Mouse (Mus musculus) stomach, embryonic 15.5 days (tissue): Measurements from ENCODE around the gene Dgkg. TPM values are rescaled to one million over a fixed set of nuclear protein-coding genes. Genes with fewer than 3 reads are reported as not detected.

ENCODE experiments used
- ATAC-seq: fragments of 200-750 bp; cut with Nextera tagmentation; 2 replicates; pipeline ENCODE4 v1.8.0; 2017; ENCODE audit warnings: low read depth, moderate number of reproducible peaks, moderate TSS enrichment; ENCODE audit not compliant: insufficient read depth, low FRiP score
- H3K27ac ChIP-seq: fragments of 300-500 bp; sonication (generic); 2 replicates; pipeline ENCODE4 v1.5.1; 2015; ENCODE audit warnings: mild to moderate bottlenecking, inconsistent platforms
- H3K27me3 ChIP-seq: fragments of 300-500 bp; sonication (generic); replicated peaks from 2 replicates; pipeline ENCODE4 v1.6.1; 2015; ENCODE audit warnings: inconsistent platforms
- H3K36me3 ChIP-seq: fragments of 300-500 bp; sonication (generic); 2 replicates; pipeline ENCODE4 v1.6.1; 2015; ENCODE audit warnings: inconsistent platforms
- H3K4me1 ChIP-seq: fragments of 300-500 bp; sonication (generic); 2 replicates; pipeline ENCODE4 v1.6.1; 2015; ENCODE audit warnings: inconsistent platforms
- H3K4me2 ChIP-seq: fragments of 300-500 bp; sonication (generic); 2 replicates; pipeline ENCODE4 v1.6.1; 2015; ENCODE audit warnings: mild to moderate bottlenecking, inconsistent platforms
- H3K4me3 ChIP-seq: fragments of 300-500 bp; sonication (generic); replicated peaks from 2 replicates; pipeline ENCODE4 v1.5.1; 2015; ENCODE audit warnings: inconsistent platforms
- H3K9ac ChIP-seq: fragments of 300-500 bp; sonication (generic); 2 replicates; pipeline ENCODE4 v1.6.1; 2015; ENCODE audit warnings: inconsistent platforms
- H3K9me3 ChIP-seq: fragments of 300-500 bp; sonication (generic); 2 replicates; pipeline ENCODE4 v1.6.1; 2016; ENCODE audit warnings: inconsistent platforms
- WGBS: fragments of 180-500 bp; shearing (Covaris S2); methylation state at CpG from one replicate; pipeline ENCODE4 v1.1.7; 2015; 5-methylcytosine and 5-hydroxymethylcytosine counted together
- polyA plus RNA-seq: library from polyadenylated mRNA; unstranded; fragments of >200 nt; fragmentation: Nextera tagmentation; extraction: Ambion mirVana; gene quantifications from 2 replicates; pipeline ENCODE4 v1.2.1, GENCODE M21; 2015

Gene Dgkg
- polyA plus RNA-seq, 1 experiment from 2014 or later, result 1.5 TPM

DNA sequence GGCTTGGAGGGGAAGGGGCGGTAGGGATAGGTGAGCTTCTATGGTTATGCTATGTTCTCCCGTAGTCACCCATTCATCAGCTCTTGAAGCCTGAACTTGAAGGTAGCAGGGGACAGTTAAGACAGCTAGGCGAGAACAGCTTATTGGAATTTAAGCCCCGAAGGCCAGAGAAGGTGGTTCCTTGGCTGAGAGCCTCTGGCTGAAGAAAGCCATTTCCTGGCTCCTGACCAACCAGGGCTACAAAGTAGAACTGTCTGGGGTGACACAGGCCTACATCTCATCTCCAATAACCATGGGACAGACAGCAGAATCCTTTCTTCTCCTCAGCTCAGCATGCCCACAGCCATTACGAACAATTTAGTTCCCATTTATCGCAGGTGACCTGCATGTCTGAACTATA lies 125.2 kb downstream of the Dgkg start:
- Histone ChIP-seq H3K27ac (no peak overlapping the region), H3K4me3 (no peak overlapping the region), H3K27me3 (no peaks in the 10 kb centered on the region), H3K4me1 (no peaks in the 10 kb centered on the region), H3K36me3 (no peaks in the 10 kb centered on the region), H3K9me3 (no peaks in the 10 kb centered on the region), H3K4me2 (no peak overlapping the region), H3K9ac (no peak overlapping the region)
- no peak for ATAC-seq
- 81% methylated on average over 6 of the region's 6 CpGs for WGBS

GRCm38 (mm10) chr16:22531041-22531440 lies 126.0 kb downstream of the Dgkg start:
- ATAC-seq, result no peak
- H3K27me3 ChIP-seq, result no peaks in the 10 kb centered on the region
- no peak overlapping the region for H3K9ac ChIP-seq
- no peaks in the 10 kb centered on the region for H3K36me3 ChIP-seq
- H3K4me3 ChIP-seq, result no peak overlapping the region
- no peak overlapping the region for H3K27ac ChIP-seq
- no peak overlapping the region for H3K4me2 ChIP-seq
- 65% methylated on average over 9 of the region's 9 CpGs for whole genome bisulfite sequencing
- H3K4me1 ChIP-seq, result no peaks in the 10 kb centered on the region
- no peaks in the 10 kb centered on the region for H3K9me3 ChIP-seq

GRCm38 (mm10) chr16:22527499-22527939 lies 129.5 kb downstream of the Dgkg start:
- 68% methylated on average over 5 of the region's 5 CpGs for WGBS
- no peaks in the 10 kb centered on the region for H3K36me3 ChIP-seq
- no peak overlapping the region for H3K4me2 ChIP-seq
- no peak overlapping the region for H3K27ac ChIP-seq
- H3K9me3 ChIP-seq, result no peaks in the 10 kb centered on the region
- no peaks in the 10 kb centered on the region for H3K4me1 ChIP-seq
- no peaks in the 10 kb centered on the region for H3K27me3 ChIP-seq
- H3K9ac ChIP-seq, result no peak overlapping the region
- no peak overlapping the region for H3K4me3 ChIP-seq
- ATAC-seq, result no peak

DNA sequence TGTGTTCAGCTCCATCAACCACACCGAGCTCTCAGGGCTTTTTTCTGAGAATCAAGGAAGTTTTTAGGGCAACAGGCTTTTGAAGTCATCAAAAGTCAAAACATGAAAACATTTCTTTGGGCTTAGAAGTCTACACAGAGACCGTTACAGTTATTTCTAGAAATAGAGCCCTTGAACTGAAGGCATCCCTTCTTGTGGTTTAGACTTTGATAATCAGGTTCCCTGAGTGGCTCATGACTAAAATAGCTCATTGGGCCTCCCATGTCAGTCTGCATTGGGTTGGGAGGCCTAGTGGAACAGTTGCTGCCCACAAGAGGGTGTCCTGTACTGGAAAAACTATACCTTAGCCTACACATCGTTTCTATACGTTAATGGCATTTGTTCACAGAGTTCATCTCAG lies 130.6 kb downstream of the Dgkg start:
- no peaks in the 10 kb centered on the region for H3K36me3 ChIP-seq
- H3K9ac ChIP-seq, result no peak overlapping the region
- whole genome bisulfite sequencing, result 90% methylated on average over 4 of the region's 4 CpGs
- H3K27ac ChIP-seq, result no peak overlapping the region
- H3K27me3 ChIP-seq, result no peaks in the 10 kb centered on the region
- ATAC-seq, result no peak
- no peak overlapping the region for H3K4me3 ChIP-seq
- no peaks in the 10 kb centered on the region for H3K4me1 ChIP-seq
- H3K4me2 ChIP-seq, result no peak overlapping the region
- H3K9me3 ChIP-seq, result no peaks in the 10 kb centered on the region

- WGBS, result 14% methylated on average over 20 of the region's 20 CpGs
- Histone ChIP-seq H3K9me3 (no peaks in the 10 kb centered on the region), H3K36me3 (no peaks in the 10 kb centered on the region), H3K27ac (peak overlapping the region; percentile 37), H3K4me3 (no peak overlapping the region), H3K9ac (no peak overlapping the region), H3K4me1 (peaks cover 12% of the 10 kb centered on the region), H3K4me2 (peak overlapping the region; percentile 22; the same call in 1 of the 2 replicates), H3K27me3 (no peaks in the 10 kb centered on the region)
- ATAC-seq, result peak; percentile 75
Observed at GRCm38 (mm10) chr16:22517431-22518384, 139.3 kb downstream of the Dgkg start.

DNA sequence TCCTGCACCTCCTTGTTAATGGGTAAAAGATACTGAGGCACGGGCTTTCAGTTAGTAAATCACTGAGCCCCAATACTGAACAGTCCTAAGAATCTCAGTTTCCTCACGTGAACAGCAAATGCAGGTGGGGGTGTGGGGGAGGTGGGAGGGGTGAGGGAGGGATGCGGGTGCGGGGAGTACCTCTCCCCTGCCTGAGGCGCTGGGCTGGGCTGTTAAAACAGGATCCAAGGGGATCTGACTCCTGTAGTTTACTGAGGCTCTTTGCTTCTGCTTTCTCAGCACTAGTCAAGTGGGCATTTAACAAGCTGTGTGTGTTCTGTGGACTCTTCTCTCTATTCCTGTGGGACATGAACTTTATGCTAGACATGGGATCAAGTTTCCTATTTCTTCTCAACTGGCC lies 141.5 kb downstream of the Dgkg start:
- H3K4me1 ChIP-seq, result peaks cover 12% of the 10 kb centered on the region
- no peak overlapping the region for H3K4me3 ChIP-seq
- no peaks in the 10 kb centered on the region for H3K9me3 ChIP-seq
- H3K4me2 ChIP-seq, result no peak overlapping the region
- no peak overlapping the region for H3K9ac ChIP-seq
- H3K36me3 ChIP-seq, result no peaks in the 10 kb centered on the region
- ATAC-seq, result no peak
- H3K27ac ChIP-seq, result no peak overlapping the region
- no peaks in the 10 kb centered on the region for H3K27me3 ChIP-seq
- 51% methylated on average over 5 of the region's 5 CpGs for WGBS

DNA sequence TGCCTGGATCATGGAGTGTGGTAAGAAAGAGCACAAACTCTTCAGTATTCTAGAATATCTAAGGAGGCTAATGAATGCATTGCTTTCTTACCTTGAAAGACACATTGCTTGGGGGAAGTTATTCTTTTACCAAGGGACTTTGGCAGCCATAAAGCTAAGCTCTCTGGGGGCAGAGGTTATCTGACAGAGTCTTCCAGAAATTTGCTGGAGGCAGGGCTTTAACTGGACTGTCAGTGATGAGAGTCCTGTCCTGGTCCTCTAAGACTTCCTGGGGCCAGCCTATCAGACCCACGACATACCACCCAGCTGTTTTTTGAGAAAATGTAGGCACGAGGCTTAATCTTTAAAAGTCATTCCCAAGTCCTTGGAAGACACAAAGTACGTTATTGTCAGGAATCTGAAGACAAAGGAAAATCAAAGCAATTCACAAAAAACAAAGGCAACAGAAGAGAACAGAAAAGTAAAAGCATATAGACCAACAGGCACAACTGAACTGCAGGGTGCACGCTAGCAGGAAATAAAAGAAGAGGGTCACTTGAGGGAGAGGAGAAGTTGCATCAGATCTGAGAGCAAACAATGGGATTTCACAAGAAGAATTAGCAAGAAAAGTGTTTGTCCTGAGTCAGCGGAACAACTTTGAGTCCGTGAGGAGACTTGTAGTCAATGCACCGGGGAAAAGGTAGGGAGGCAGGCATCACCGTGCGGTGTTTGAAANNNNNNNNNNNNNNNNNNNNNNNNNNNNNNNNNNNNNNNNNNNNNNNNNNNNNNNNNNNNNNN lies 146.0 kb downstream of the Dgkg start:
- ATAC-seq, result no peak
- Histone ChIP-seq H3K9me3 (no peaks in the 10 kb centered on the region), H3K27me3 (no peaks in the 10 kb centered on the region), H3K4me1 (no peaks in the 10 kb centered on the region), H3K9ac (no peak overlapping the region), H3K27ac (no peak overlapping the region), H3K4me3 (no peak overlapping the region), H3K36me3 (no peaks in the 10 kb centered on the region), H3K4me2 (no peak overlapping the region)
- 52% methylated on average over 9 of the region's 9 CpGs for WGBS

DNA sequence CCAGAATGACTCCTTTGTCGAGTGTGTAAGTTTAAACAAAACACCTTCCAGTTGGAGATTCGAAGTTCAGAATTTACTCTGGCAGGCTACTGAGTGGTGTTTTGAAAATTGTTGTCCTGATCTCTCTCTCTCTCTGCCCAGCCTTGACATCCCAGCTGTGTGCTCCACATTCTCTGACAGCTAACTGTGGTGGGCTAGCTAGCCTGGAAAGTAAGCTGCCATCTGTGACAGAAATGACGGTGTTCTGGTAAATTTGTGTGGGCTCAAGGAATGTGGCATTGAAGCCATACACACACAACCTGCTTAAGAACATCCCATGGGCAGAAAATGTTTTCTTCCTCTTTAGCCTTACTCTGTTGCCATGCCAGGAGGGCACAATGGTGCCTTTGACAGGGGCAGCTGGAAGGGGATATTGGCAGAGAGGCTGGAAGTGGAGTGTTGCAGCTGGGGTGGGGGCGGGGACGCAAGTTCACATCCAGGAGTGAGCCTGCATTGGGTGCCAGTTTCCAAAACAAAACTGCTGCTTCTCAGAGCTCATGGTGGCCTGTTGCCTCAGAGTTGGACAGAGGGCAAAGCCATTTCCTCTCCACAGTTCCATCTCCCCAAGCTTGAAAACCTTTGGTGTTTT lies 148.0 kb downstream of the Dgkg start:
- H3K4me3 ChIP-seq, result no peak overlapping the region
- no peak overlapping the region for H3K4me2 ChIP-seq
- H3K9ac ChIP-seq, result no peak overlapping the region
- no peaks in the 10 kb centered on the region for H3K27me3 ChIP-seq
- no peaks in the 10 kb centered on the region for H3K9me3 ChIP-seq
- peaks cover 5% of the 10 kb centered on the region for H3K4me1 ChIP-seq
- WGBS, result 71% methylated on average over 5 of the region's 5 CpGs
- H3K27ac ChIP-seq, result no peak overlapping the region
- H3K36me3 ChIP-seq, result no peaks in the 10 kb centered on the region
- no peak for ATAC-seq

GRCm38 (mm10) chr16:22505656-22506055 lies 151.4 kb downstream of the Dgkg start:
- no peak overlapping the region for H3K9ac ChIP-seq
- no peak overlapping the region for H3K4me3 ChIP-seq
- 62% methylated on average over 6 of the region's 6 CpGs for WGBS
- H3K4me1 ChIP-seq, result peaks cover 5% of the 10 kb centered on the region
- H3K27me3 ChIP-seq, result no peaks in the 10 kb centered on the region
- ATAC-seq, result no peak
- H3K9me3 ChIP-seq, result no peaks in the 10 kb centered on the region
- no peaks in the 10 kb centered on the region for H3K36me3 ChIP-seq
- H3K27ac ChIP-seq, result no peak overlapping the region
- no peak overlapping the region for H3K4me2 ChIP-seq

- Histone ChIP-seq H3K4me1 (peaks cover 5% of the 10 kb centered on the region), H3K27ac (no peak overlapping the region), H3K4me3 (no peak overlapping the region), H3K36me3 (no peaks in the 10 kb centered on the region), H3K9me3 (no peaks in the 10 kb centered on the region), H3K9ac (no peak overlapping the region), H3K27me3 (no peaks in the 10 kb centered on the region), H3K4me2 (no peak overlapping the region)
- peak; percentile 63; the same call in 1 of the 2 replicates for ATAC-seq
- WGBS, result 37% methylated on average over 8 of the region's 8 CpGs
Observed at GRCm38 (mm10) chr16:22504851-22505250, 152.2 kb downstream of the Dgkg start.

GRCm38 (mm10) chr16:22504049-22504448 lies 153.0 kb downstream of the Dgkg start:
- no peak for ATAC-seq
- no peak overlapping the region for H3K4me2 ChIP-seq
- peaks cover 5% of the 10 kb centered on the region for H3K4me1 ChIP-seq
- WGBS, result 57% methylated on average over 5 of the region's 5 CpGs
- H3K27ac ChIP-seq, result no peak overlapping the region
- no peaks in the 10 kb centered on the region for H3K9me3 ChIP-seq
- H3K36me3 ChIP-seq, result no peaks in the 10 kb centered on the region
- H3K27me3 ChIP-seq, result no peaks in the 10 kb centered on the region
- no peak overlapping the region for H3K9ac ChIP-seq
- no peak overlapping the region for H3K4me3 ChIP-seq

GRCm38 (mm10) chr16:22503467-22503866 lies 153.6 kb downstream of the Dgkg start:
- Histone ChIP-seq H3K36me3 (no peaks in the 10 kb centered on the region), H3K27ac (no peak overlapping the region), H3K9me3 (no peaks in the 10 kb centered on the region), H3K4me3 (no peak overlapping the region), H3K27me3 (no peaks in the 10 kb centered on the region), H3K9ac (no peak overlapping the region), H3K4me2 (no peak overlapping the region), H3K4me1 (peaks cover 5% of the 10 kb centered on the region)
- 41% methylated on average over 4 of the region's 4 CpGs for WGBS
- no peak for ATAC-seq
